ENCODE assay signal across 12 mouse cellular contexts in genomic region chr7:65642371-65643304, GRCm38 (mm10). TPM values are rescaled to one million over a fixed set of nuclear protein-coding genes. Genes with fewer than 3 reads are reported as not detected.
DNase-seq lines count a peak whose midpoint lies in the region; ATAC-seq and TF ChIP-seq lines count a peak whose summit lies in the region.
"Had no signal": no experiment of that assay in that cellular context is flagged by ENCODE, and none has a peak within 500 bp of the region (broad histone marks: within the 10 kb centered on the region; RNA-seq: fewer than 3 reads in every experiment).

No protein-coding gene starts in this region.

- intact Hi-C loops in left cerebral cortex, postnatal 4 days (cut with DNase I): no loop called here

- H3K27ac ChIP-seq in forebrain, embryonic 14.5 days (ENCODE audit: low read depth, low read length): no peak overlapping the region
- no peak overlapping the region for H3K27ac ChIP-seq in forebrain, embryonic 16.5 days (ENCODE audit: low read length)
- H3K27ac ChIP-seq in cortical plate, adult 2 months (ENCODE audit: insufficient read depth, low read length): no peak overlapping the region
- H3K27ac ChIP-seq in neural tube, embryonic 15.5 days (replicated peaks): no peak overlapping the region
- H3K27ac ChIP-seq: embryonic facial prominence, embryonic 15.5 days; midbrain, embryonic 12.5 days had no signal

- 0 out of 2 replicates have a peak, but pooled peaks cover 3% of the 10 kb centered on the region for H3K4me1 ChIP-seq in forebrain, embryonic 14.5 days (ENCODE audit: control insufficient read depth, insufficient read depth, low read length)
- peaks cover 15% of the 10 kb centered on the region; the same call in 1 of the 2 replicates for H3K4me1 ChIP-seq in forebrain, embryonic 16.5 days (replicated peaks; ENCODE audit: control insufficient read depth, insufficient read depth, low read length)
- H3K4me1 ChIP-seq in cortical plate, adult 2 months (ENCODE audit: control insufficient read depth, insufficient read depth, low read length): peaks cover 2% of the 10 kb centered on the region; the same call in 1 of the 2 replicates
- H3K4me1 ChIP-seq in neural tube, embryonic 15.5 days: peaks cover 16% of the 10 kb centered on the region

- WGBS in forebrain, embryonic 14.5 days: 79% methylated on average over 6 of the region's 6 CpGs
- WGBS in forebrain, embryonic 16.5 days: 69% methylated on average over 6 of the region's 6 CpGs
- WGBS in neural tube, embryonic 15.5 days: 71% methylated on average over 6 of the region's 6 CpGs

- no peak overlapping the region for H3K4me3 ChIP-seq in forebrain, embryonic 14.5 days (ENCODE audit: low read depth, low read length)
- H3K4me3 ChIP-seq in forebrain, embryonic 16.5 days (replicated peaks; ENCODE audit: low read length): no peak overlapping the region
- H3K4me3 ChIP-seq in cortical plate, adult 2 months (ENCODE audit: insufficient read depth, low read length): no peak overlapping the region
- H3K4me3 ChIP-seq in neural tube, embryonic 15.5 days (replicated peaks): no peak overlapping the region
- H3K4me3 ChIP-seq: embryonic facial prominence, embryonic 15.5 days; midbrain, embryonic 12.5 days had no signal

- peak; percentile 69 for TF ChIP-seq CTCF in cortical plate, adult 2 months (IDR thresholded peaks at IDR 0.05; ENCODE audit: extremely low read depth, insufficient read depth, low read length)

- no peak for ATAC-seq in forebrain, embryonic 14.5 days
- no peak for ATAC-seq in forebrain, embryonic 16.5 days
- no peak for ATAC-seq in neural tube, embryonic 15.5 days (ENCODE audit: low FRiP score)

- H3K9me3 ChIP-seq in forebrain, embryonic 14.5 days (replicated peaks; ENCODE audit: control insufficient read depth, low read length): no peaks in the 10 kb centered on the region
- H3K9me3 ChIP-seq in forebrain, embryonic 16.5 days (ENCODE audit: control insufficient read depth, low read length): no peaks in the 10 kb centered on the region
- no peaks in the 10 kb centered on the region for H3K9me3 ChIP-seq in neural tube, embryonic 15.5 days (replicated peaks)
- H3K9me3 ChIP-seq: embryonic facial prominence, embryonic 15.5 days; midbrain, embryonic 12.5 days had no signal

- no peaks in the 10 kb centered on the region for H3K27me3 ChIP-seq in forebrain, embryonic 14.5 days (replicated peaks; ENCODE audit: control insufficient read depth, insufficient read depth, low read length)
- H3K27me3 ChIP-seq in forebrain, embryonic 16.5 days (replicated peaks; ENCODE audit: control insufficient read depth, insufficient read depth, low read length): no peaks in the 10 kb centered on the region
- no peaks in the 10 kb centered on the region; the same call in 1 of the 2 replicates for H3K27me3 ChIP-seq in neural tube, embryonic 15.5 days (replicated peaks)

- no peak overlapping the region for H3K4me2 ChIP-seq in forebrain, embryonic 14.5 days (ENCODE audit: low read length)
- H3K4me2 ChIP-seq in forebrain, embryonic 16.5 days (ENCODE audit: low read length): no peak overlapping the region
- no peak overlapping the region for H3K4me2 ChIP-seq in neural tube, embryonic 15.5 days
- H3K4me2 ChIP-seq: embryonic facial prominence, embryonic 15.5 days; midbrain, embryonic 12.5 days had no signal

- H3K36me3 ChIP-seq in forebrain, embryonic 14.5 days (ENCODE audit: control insufficient read depth, insufficient read depth, low read length): no peaks in the 10 kb centered on the region
- H3K36me3 ChIP-seq in forebrain, embryonic 16.5 days (ENCODE audit: control insufficient read depth, insufficient read depth): no peaks in the 10 kb centered on the region
- peaks cover 6% of the 10 kb centered on the region; the same call in 1 of the 2 replicates for H3K36me3 ChIP-seq in neural tube, embryonic 15.5 days
- H3K36me3 ChIP-seq: embryonic facial prominence, embryonic 15.5 days; midbrain, embryonic 12.5 days had no signal

- no peak for TF ChIP-seq POLR2A in cortical plate, adult 2 months (IDR thresholded peaks at IDR 0.05; ENCODE audit: extremely low read depth, insufficient read depth, low read length)

- DNase-seq in forebrain, embryonic 14.5 days (ENCODE audit: low spot score): peak; percentile 51
- DNase-seq in left cerebral cortex, adult 11 months (ENCODE audit: low spot score): peak; percentile 27
- no peak for DNase-seq in left cerebral cortex, postnatal 4 days
- peak; percentile 39 for DNase-seq in A20 (ENCODE audit: low read depth, low spot score)
- no peak for DNase-seq in natural killer cell, adult 2 months (ENCODE audit: low spot score in 2 of 2)
- DNase-seq: gastrocnemius, postnatal 14 days; right cerebral cortex, adult 18-20 months had no signal

- H3K9ac ChIP-seq in forebrain, embryonic 14.5 days (ENCODE audit: low read length): no peak overlapping the region
- no peak overlapping the region for H3K9ac ChIP-seq in forebrain, embryonic 16.5 days (replicated peaks; ENCODE audit: low read depth, low read length)
- no peak overlapping the region for H3K9ac ChIP-seq in neural tube, embryonic 15.5 days (replicated peaks)
- H3K9ac ChIP-seq: embryonic facial prominence, embryonic 15.5 days; midbrain, embryonic 12.5 days had no signal

RNA-seq across cellular contexts. Expression of gene Tarsl2, which starts 2.1 kb away (rescaled TPM):
- polyA plus RNA-seq in forebrain, embryonic 14.5 days (2014; fragmentation: Nextera tagmentation; extraction: Ambion mirVana): 14.9 and 15.3 TPM in 2 replicates
- 14.6 and 16.6 TPM in 2 replicates for polyA plus RNA-seq in forebrain, embryonic 16.5 days (2015; fragmentation: Nextera tagmentation; extraction: Ambion mirVana)
- 10 to 100 TPM; 41.3 to 42.1 TPM for total RNA-seq in left cerebral cortex, postnatal 4 days (2021)
- polyA plus RNA-seq in cortical plate, adult 2 months (2012; rRNA removed): 21.7 and 22.0 TPM in 2 replicates
- polyA plus RNA-seq in neural tube, embryonic 15.5 days (2015; fragmentation: Nextera tagmentation; extraction: Ambion mirVana): 20.5 and 22.3 TPM in 2 replicates

RNA-seq across cellular contexts. Expression of gene Tm2d3, which starts 48.3 kb away (rescaled TPM):
- polyA plus RNA-seq in forebrain, embryonic 14.5 days (2014; fragmentation: Nextera tagmentation; extraction: Ambion mirVana): 96.9 and 109 TPM in 2 replicates
- polyA plus RNA-seq in forebrain, embryonic 16.5 days (2015; fragmentation: Nextera tagmentation; extraction: Ambion mirVana): 80.9 and 86.9 TPM in 2 replicates
- total RNA-seq in left cerebral cortex, postnatal 4 days (2021): 10 to 100 TPM; 27.8 to 36.4 TPM
- 113 and 118 TPM in 2 replicates for polyA plus RNA-seq in cortical plate, adult 2 months (2012; rRNA removed)
- 80.8 and 90.8 TPM in 2 replicates for polyA plus RNA-seq in neural tube, embryonic 15.5 days (2015; fragmentation: Nextera tagmentation; extraction: Ambion mirVana)

Comparison
In these comparisons a context has a peak if more than half of its experiments do, and no peak if none do; other contexts are left out.
1. DNase-seq: peak in forebrain, embryonic 14.5 days (single experiment), left cerebral cortex, adult 11 months (single experiment) and A20 (single experiment); none in left cerebral cortex, postnatal 4 days (single experiment) and natural killer cell, adult 2 months (0 of 2).